Mouse (Mus musculus) neural tube, embryonic 15.5 days (tissue): ENCODE data around the gene Agpat2. TPM values are rescaled to one million over a fixed set of nuclear protein-coding genes. Genes with fewer than 3 reads are reported as not detected.

Experiments
- ATAC-seq: fragments of 200-750 bp; cut with Nextera tagmentation; 2 replicates; pipeline ENCODE4 v1.8.0; 2017; ENCODE audit warnings: mild to moderate bottlenecking, moderate TSS enrichment, moderate library complexity; ENCODE audit not compliant: low FRiP score
- H3K27ac ChIP-seq: fragments of 300-500 bp; sonication (generic); replicated peaks from 2 replicates; pipeline ENCODE4 v1.5.1; 2015; ENCODE audit warnings: mild to moderate bottlenecking, inconsistent platforms
- H3K27me3 ChIP-seq: fragments of 300-500 bp; sonication (generic); replicated peaks from 2 replicates; pipeline ENCODE4 v1.6.1; 2015; ENCODE audit warnings: inconsistent platforms
- H3K36me3 ChIP-seq: fragments of 300-500 bp; sonication (generic); 2 replicates; pipeline ENCODE4 v1.6.1; 2015; ENCODE audit warnings: inconsistent platforms
- H3K4me1 ChIP-seq: fragments of 300-500 bp; sonication (generic); 2 replicates; pipeline ENCODE4 v1.6.1; 2015; ENCODE audit warnings: inconsistent platforms
- H3K4me2 ChIP-seq: fragments of 300-500 bp; sonication (generic); 2 replicates; pipeline ENCODE4 v1.6.1; 2015; ENCODE audit warnings: inconsistent platforms, mild to moderate bottlenecking, moderate library complexity
- H3K4me3 ChIP-seq: fragments of 300-500 bp; sonication (generic); replicated peaks from 2 replicates; pipeline ENCODE4 v1.5.1; 2015; ENCODE audit warnings: mild to moderate bottlenecking, inconsistent platforms
- H3K9ac ChIP-seq: fragments of 300-500 bp; sonication (generic); replicated peaks from 2 replicates; pipeline ENCODE4 v1.6.1; 2015; ENCODE audit warnings: mild to moderate bottlenecking, inconsistent platforms
- H3K9me3 ChIP-seq: fragments of 300-500 bp; sonication (generic); replicated peaks from 2 replicates; pipeline ENCODE4 v1.6.1; 2016; ENCODE audit warnings: inconsistent platforms
- WGBS: fragments of 180-500 bp; shearing (Covaris S2); methylation state at CpG from one replicate; pipeline ENCODE4 v1.1.7; 2015; ENCODE audit warnings: mixed read lengths; 5-methylcytosine and 5-hydroxymethylcytosine counted together
- polyA plus RNA-seq: library from polyadenylated mRNA; unstranded; fragments of >200 nt; fragmentation: Nextera tagmentation; extraction: Ambion mirVana; gene quantifications from 2 replicates; pipeline ENCODE4 v1.2.1, GENCODE M21; 2015

The Agpat2 gene
- polyA plus RNA-seq, 1 experiment from 2014 or later: 5.5 TPM

GRCm38 (mm10) chr2:26603159-26603558 is 1.1 kb downstream of the Agpat2 start:
- Histone ChIP-seq H3K27ac (no peak overlapping the region), H3K36me3 (no peaks in the 10 kb centered on the region), H3K9me3 (no peaks in the 10 kb centered on the region), H3K4me3 (peak overlapping the region; percentile 56), H3K9ac (peak overlapping the region; percentile 61), H3K4me1 (peaks cover 22% of the 10 kb centered on the region), H3K4me2 (peak overlapping the region; percentile 82), H3K27me3 (peaks cover 40% of the 10 kb centered on the region)
- no peak for ATAC-seq
- 18% methylated on average over 6 of the region's 6 CpGs for WGBS

GRCm38 (mm10) chr2:26602631-26603030 is 1.6 kb downstream of the Agpat2 start:
- Histone ChIP-seq H3K4me2 (peak overlapping the region; percentile 82), H3K36me3 (no peaks in the 10 kb centered on the region), H3K4me3 (no peak overlapping the region), H3K9me3 (no peaks in the 10 kb centered on the region), H3K9ac (no peak overlapping the region), H3K4me1 (peaks cover 22% of the 10 kb centered on the region), H3K27me3 (peaks cover 40% of the 10 kb centered on the region), H3K27ac (no peak overlapping the region)
- WGBS: 83% methylated on average over 5 of the region's 5 CpGs
- no peak for ATAC-seq

- Histone ChIP-seq H3K27ac (no peak overlapping the region), H3K9me3 (no peaks in the 10 kb centered on the region), H3K36me3 (no peaks in the 10 kb centered on the region), H3K27me3 (peaks cover 39% of the 10 kb centered on the region), H3K4me3 (no peak overlapping the region), H3K4me1 (peaks cover 17% of the 10 kb centered on the region), H3K9ac (no peak overlapping the region), H3K4me2 (no peak overlapping the region)
- no peak for ATAC-seq
- WGBS: 96% methylated on average over 1 of the region's 1 CpGs
Measured at GRCm38 (mm10) chr2:26601595-26601994, 2.6 kb downstream of the Agpat2 start.

GRCm38 (mm10) chr2:26600664-26601063 is 3.6 kb downstream of the Agpat2 start:
- Histone ChIP-seq H3K36me3 (no peaks in the 10 kb centered on the region), H3K27me3 (peaks cover 32% of the 10 kb centered on the region), H3K9ac (no peak overlapping the region), H3K9me3 (no peaks in the 10 kb centered on the region), H3K4me1 (peaks cover 17% of the 10 kb centered on the region), H3K27ac (no peak overlapping the region), H3K4me2 (no peak overlapping the region), H3K4me3 (no peak overlapping the region)
- 94% methylated on average over 2 of the region's 2 CpGs for WGBS
- ATAC-seq: no peak

GRCm38 (mm10) chr2:26599965-26600364 is 4.3 kb downstream of the Agpat2 start:
- Histone ChIP-seq H3K4me2 (no peak overlapping the region), H3K4me3 (no peak overlapping the region), H3K36me3 (no peaks in the 10 kb centered on the region), H3K27me3 (peaks cover 27% of the 10 kb centered on the region), H3K9me3 (no peaks in the 10 kb centered on the region), H3K4me1 (peaks cover 17% of the 10 kb centered on the region), H3K9ac (no peak overlapping the region), H3K27ac (no peak overlapping the region)
- whole genome bisulfite sequencing: 86% methylated on average over 4 of the region's 4 CpGs
- ATAC-seq: no peak

- H3K4me1 ChIP-seq: peaks cover 4% of the 10 kb centered on the region
- ATAC-seq: no peak
- no peak overlapping the region for H3K4me2 ChIP-seq
- no peaks in the 10 kb centered on the region for H3K9me3 ChIP-seq
- H3K9ac ChIP-seq: no peak overlapping the region
- H3K27me3 ChIP-seq: peaks cover 13% of the 10 kb centered on the region
- H3K4me3 ChIP-seq: no peak overlapping the region
- no peak overlapping the region for H3K27ac ChIP-seq
- H3K36me3 ChIP-seq: no peaks in the 10 kb centered on the region
- WGBS: 87% methylated on average over 3 of the region's 3 CpGs
Measured at GRCm38 (mm10) chr2:26598462-26598861, 5.8 kb downstream of the Agpat2 start.

- H3K4me3 ChIP-seq: no peak overlapping the region
- no peak for ATAC-seq
- H3K27ac ChIP-seq: no peak overlapping the region
- no peaks in the 10 kb centered on the region for H3K4me1 ChIP-seq
- peaks cover 6% of the 10 kb centered on the region for H3K27me3 ChIP-seq
- no peak overlapping the region for H3K9ac ChIP-seq
- H3K9me3 ChIP-seq: no peaks in the 10 kb centered on the region
- no peak overlapping the region for H3K4me2 ChIP-seq
- no peaks in the 10 kb centered on the region for H3K36me3 ChIP-seq
- WGBS: 93% methylated on average over 2 of the region's 2 CpGs
Measured at GRCm38 (mm10) chr2:26597810-26598209, 6.4 kb downstream of the Agpat2 start.

GRCm38 (mm10) chr2:26596898-26597297 is 7.3 kb downstream of the Agpat2 start:
- 95% methylated on average over 3 of the region's 3 CpGs for WGBS
- Histone ChIP-seq H3K27ac (no peak overlapping the region), H3K4me1 (no peaks in the 10 kb centered on the region), H3K36me3 (no peaks in the 10 kb centered on the region), H3K4me3 (no peak overlapping the region), H3K27me3 (0 out of 2 replicates have a peak, but pooled peaks cover 2% of the 10 kb centered on the region), H3K9ac (no peak overlapping the region), H3K9me3 (no peaks in the 10 kb centered on the region), H3K4me2 (no peak overlapping the region)
- ATAC-seq: no peak

GRCm38 (mm10) chr2:26595725-26596435 is 8.3 kb downstream of the Agpat2 start:
- Histone ChIP-seq H3K9ac (no peak overlapping the region), H3K9me3 (no peaks in the 10 kb centered on the region), H3K4me3 (no peak overlapping the region), H3K27ac (no peak overlapping the region), H3K36me3 (no peaks in the 10 kb centered on the region), H3K4me2 (no peak overlapping the region), H3K4me1 (0 out of 2 replicates have a peak, but pooled peaks cover 3% of the 10 kb centered on the region), H3K27me3 (no peaks in the 10 kb centered on the region)
- 88% methylated on average over 11 of the region's 11 CpGs for WGBS
- no peak for ATAC-seq

- Histone ChIP-seq H3K27ac (no peak overlapping the region), H3K9me3 (no peaks in the 10 kb centered on the region), H3K4me3 (no peak overlapping the region), H3K4me2 (no peak overlapping the region), H3K4me1 (0 out of 2 replicates have a peak, but pooled peaks cover 3% of the 10 kb centered on the region), H3K27me3 (no peaks in the 10 kb centered on the region), H3K9ac (no peak overlapping the region), H3K36me3 (no peaks in the 10 kb centered on the region)
- no peak for ATAC-seq
- 72% methylated on average over 6 of the region's 6 CpGs for WGBS
Measured at GRCm38 (mm10) chr2:26594934-26595724, 9.1 kb downstream of the Agpat2 start.

- Histone ChIP-seq H3K4me2 (no peak overlapping the region), H3K4me3 (no peak overlapping the region), H3K9ac (no peak overlapping the region), H3K36me3 (no peaks in the 10 kb centered on the region), H3K4me1 (0 out of 2 replicates have a peak, but pooled peaks cover 3% of the 10 kb centered on the region), H3K27ac (no peak overlapping the region), H3K27me3 (no peaks in the 10 kb centered on the region), H3K9me3 (no peaks in the 10 kb centered on the region)
- 91% methylated on average over 7 of the region's 7 CpGs for WGBS
- ATAC-seq: no peak
Measured at GRCm38 (mm10) chr2:26594461-26594933, 9.7 kb downstream of the Agpat2 start.

GRCm38 (mm10) chr2:26594022-26594346 is 10.2 kb downstream of the Agpat2 start:
- Histone ChIP-seq H3K36me3 (no peaks in the 10 kb centered on the region), H3K4me3 (no peak overlapping the region), H3K27me3 (no peaks in the 10 kb centered on the region), H3K9ac (no peak overlapping the region), H3K4me2 (no peak overlapping the region), H3K27ac (no peak overlapping the region), H3K9me3 (no peaks in the 10 kb centered on the region), H3K4me1 (0 out of 2 replicates have a peak, but pooled peaks cover 3% of the 10 kb centered on the region)
- WGBS: 60% methylated on average over 9 of the region's 9 CpGs
- ATAC-seq: no peak
